Mouse (Mus musculus): ENCODE measurements around the gene Sirt5. TPM values are rescaled to one million over a fixed set of nuclear protein-coding genes. Genes with fewer than 3 reads are reported as not detected.

Gene Sirt5
- 16.7 and 18.7 TPM in 2 replicates for polyA plus RNA-seq (2015; fragmentation: Nextera tagmentation; extraction: Ambion mirVana)

DNA sequence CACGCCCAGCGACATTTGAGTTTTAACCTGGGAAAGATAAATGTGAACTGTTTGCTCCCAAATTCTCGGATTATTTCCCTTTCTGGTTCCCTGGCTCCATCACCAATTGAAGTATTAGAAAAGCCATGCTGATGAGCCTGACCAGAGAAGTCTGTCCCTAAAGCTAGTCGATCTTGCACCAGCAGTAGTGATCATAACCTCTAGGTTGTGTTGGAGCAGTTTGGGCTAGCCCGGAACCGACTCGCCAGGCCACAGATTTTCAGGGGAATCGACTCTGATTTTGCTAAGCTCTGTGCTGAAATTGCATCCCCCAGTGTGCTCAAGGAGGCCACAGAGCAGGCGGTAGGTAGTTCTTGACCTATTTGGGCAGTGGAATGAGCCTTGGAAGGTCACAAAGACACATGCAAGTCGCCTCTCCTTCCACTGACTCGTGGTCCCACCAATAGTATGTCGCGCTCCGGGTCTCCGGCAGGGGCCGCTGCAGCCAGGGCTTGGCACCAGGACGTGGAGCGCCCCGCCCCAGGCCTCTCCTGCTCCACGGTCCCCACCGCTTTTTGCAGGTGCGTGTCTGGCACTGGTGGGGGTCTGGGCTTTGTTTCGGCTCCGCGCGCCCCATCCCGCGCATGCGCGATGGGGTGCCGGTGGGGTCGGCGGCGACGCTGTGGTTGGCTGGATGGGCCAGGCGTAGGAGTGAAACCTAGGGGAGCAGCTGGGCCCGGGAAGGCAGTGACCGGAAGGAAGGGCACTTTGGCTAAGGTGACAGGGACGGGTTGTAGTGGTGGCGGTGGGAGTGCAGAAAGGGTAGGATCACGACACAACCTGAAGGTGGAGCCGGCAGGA lies at the start of gene Sirt5:
Sirt5 (plus strand) TSS at position 512 of the 840 bp plus-strand sequence.
- Histone ChIP-seq H3K9ac (peak within 1 kb of the TSS; percentile 45), H3K27me3 (replicated peaks) (no peaks in the 10 kb centered on the region), H3K4me2 (peak within 1 kb of the TSS; percentile 78), H3K4me3 (replicated peaks) (peak within 1 kb of the TSS; percentile 63), H3K9me3 (no peaks in the 10 kb centered on the region), H3K36me3 (no peaks in the 10 kb centered on the region), H3K4me1 (0 out of 2 replicates have a peak, but pooled peaks cover 3% of the 10 kb centered on the region), H3K27ac (peak within 1 kb of the TSS; percentile 58; the same call in 1 of the 2 replicates)
- ATAC-seq (ENCODE audit: insufficient read depth, low FRiP score, low read depth): peak; percentile 94
- 14% methylated on average over 42 of the region's 42 CpGs for WGBS

DNA sequence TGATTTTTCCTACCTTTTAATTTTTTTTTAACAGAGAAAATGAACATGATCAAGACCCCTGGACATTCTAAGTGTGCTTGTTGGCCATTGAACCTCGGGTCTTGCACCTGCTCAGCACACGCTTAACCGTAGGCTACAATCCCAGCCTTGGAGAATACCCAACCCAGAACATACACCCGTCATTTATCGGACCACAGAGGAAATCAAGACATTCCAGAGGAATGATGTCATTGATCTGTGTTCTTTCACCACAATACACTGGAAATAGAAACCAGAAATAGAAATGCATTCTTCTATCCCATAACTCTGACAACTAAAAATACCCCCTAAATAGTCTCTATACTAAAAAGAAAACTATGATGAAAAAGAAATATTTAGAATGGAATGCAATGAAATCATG lies 47.9 kb upstream of the Sirt5 start:
- no peak overlapping the region for H3K4me3 ChIP-seq (replicated peaks)
- H3K9ac ChIP-seq: no peak overlapping the region
- no peak for ATAC-seq (ENCODE audit: insufficient read depth, low FRiP score, low read depth)
- no peaks in the 10 kb centered on the region for H3K27me3 ChIP-seq (replicated peaks)
- no peak overlapping the region for H3K4me2 ChIP-seq
- H3K27ac ChIP-seq: no peak overlapping the region
- H3K9me3 ChIP-seq: no peaks in the 10 kb centered on the region
- H3K36me3 ChIP-seq: no peaks in the 10 kb centered on the region
- WGBS: 55% methylated on average over 5 of the region's 5 CpGs
- no peaks in the 10 kb centered on the region for H3K4me1 ChIP-seq

DNA sequence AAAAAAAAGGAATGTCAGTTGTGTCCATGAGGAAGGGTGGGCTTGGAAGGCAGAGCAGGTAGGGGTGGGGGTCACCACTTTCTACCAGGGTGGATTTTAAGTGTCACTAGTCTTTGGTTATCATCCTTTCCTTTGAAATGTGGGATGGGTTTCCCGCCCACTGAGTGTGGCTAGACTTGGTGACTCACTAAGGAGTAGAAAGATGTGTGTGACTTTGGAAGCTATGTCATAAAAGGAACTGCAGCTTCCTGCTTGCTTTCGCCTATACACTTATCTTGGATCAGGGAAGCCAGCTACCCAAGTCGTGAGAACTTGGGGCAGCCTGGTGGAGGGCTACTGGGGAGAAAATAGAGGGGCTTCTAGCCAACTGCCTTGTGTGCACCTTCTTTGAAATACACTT lies 45.9 kb upstream of the Sirt5 start:
- 75% methylated on average over 3 of the region's 3 CpGs for WGBS
- no peak overlapping the region for H3K27ac ChIP-seq
- no peak overlapping the region for H3K4me2 ChIP-seq
- no peaks in the 10 kb centered on the region for H3K36me3 ChIP-seq
- no peak overlapping the region for H3K9ac ChIP-seq
- no peak overlapping the region for H3K4me3 ChIP-seq (replicated peaks)
- no peak for ATAC-seq (ENCODE audit: insufficient read depth, low FRiP score, low read depth)
- H3K27me3 ChIP-seq (replicated peaks): no peaks in the 10 kb centered on the region
- no peaks in the 10 kb centered on the region for H3K4me1 ChIP-seq
- H3K9me3 ChIP-seq: no peaks in the 10 kb centered on the region

DNA sequence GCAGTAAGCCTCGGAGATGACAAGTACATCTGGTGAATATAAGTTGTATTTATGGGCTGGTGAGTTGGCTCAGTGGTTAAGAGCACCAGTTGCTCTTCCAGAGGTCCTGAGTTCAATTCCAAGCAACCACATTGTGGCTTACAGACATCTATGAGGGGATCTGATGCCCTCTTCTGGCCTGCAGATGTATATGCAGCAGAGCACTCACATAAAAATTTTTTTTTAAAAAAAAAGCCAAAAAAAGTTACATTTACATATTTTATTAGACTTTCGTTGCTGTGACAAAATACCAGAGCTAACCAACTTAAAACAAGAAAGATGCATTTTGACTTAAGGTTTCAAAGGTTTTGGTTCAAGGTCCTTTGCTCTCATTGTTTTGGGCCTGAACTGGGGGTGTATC lies 43.8 kb upstream of the Sirt5 start:
- WGBS: 62% methylated on average over 2 of the region's 2 CpGs

DNA sequence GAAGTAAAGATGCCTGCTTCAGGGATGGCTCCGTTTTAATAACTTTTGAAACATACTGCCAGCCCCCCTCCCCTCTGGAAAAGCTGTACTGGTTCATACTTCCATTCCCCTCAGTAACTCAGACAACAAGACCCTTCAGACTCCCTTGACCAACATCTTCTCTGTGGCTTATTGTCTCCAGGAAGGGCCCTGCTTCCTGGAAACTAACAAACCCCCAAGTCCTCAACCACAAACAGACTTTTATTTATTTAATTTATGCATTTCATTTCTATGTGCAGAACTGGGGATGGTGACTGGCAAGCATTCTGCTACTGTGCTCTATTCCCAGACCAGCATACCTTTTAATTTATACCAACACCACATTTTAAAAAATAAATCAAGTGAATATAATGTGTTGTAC lies 39.9 kb upstream of the Sirt5 start:
- no peak for ATAC-seq (ENCODE audit: insufficient read depth, low FRiP score, low read depth)
- no peak overlapping the region for H3K9ac ChIP-seq
- H3K27me3 ChIP-seq (replicated peaks): no peaks in the 10 kb centered on the region
- no peak overlapping the region for H3K4me3 ChIP-seq (replicated peaks)
- H3K4me2 ChIP-seq: no peak overlapping the region
- H3K9me3 ChIP-seq: no peaks in the 10 kb centered on the region
- 62% methylated on average over 1 of the region's 1 CpGs for WGBS
- H3K36me3 ChIP-seq: no peaks in the 10 kb centered on the region
- no peaks in the 10 kb centered on the region for H3K4me1 ChIP-seq
- H3K27ac ChIP-seq: no peak overlapping the region

More for the DNA sequence above, 43.8 kb upstream of the Sirt5 start:
- H3K4me1 ChIP-seq: no peaks in the 10 kb centered on the region
- H3K4me2 ChIP-seq: no peak overlapping the region
- H3K9ac ChIP-seq: no peak overlapping the region
- H3K27ac ChIP-seq: no peak overlapping the region
- H3K4me3 ChIP-seq (replicated peaks): no peak overlapping the region
- no peaks in the 10 kb centered on the region for H3K36me3 ChIP-seq
- ATAC-seq (ENCODE audit: insufficient read depth, low FRiP score, low read depth): no peak
- H3K9me3 ChIP-seq: no peaks in the 10 kb centered on the region
- no peaks in the 10 kb centered on the region for H3K27me3 ChIP-seq (replicated peaks)

DNA sequence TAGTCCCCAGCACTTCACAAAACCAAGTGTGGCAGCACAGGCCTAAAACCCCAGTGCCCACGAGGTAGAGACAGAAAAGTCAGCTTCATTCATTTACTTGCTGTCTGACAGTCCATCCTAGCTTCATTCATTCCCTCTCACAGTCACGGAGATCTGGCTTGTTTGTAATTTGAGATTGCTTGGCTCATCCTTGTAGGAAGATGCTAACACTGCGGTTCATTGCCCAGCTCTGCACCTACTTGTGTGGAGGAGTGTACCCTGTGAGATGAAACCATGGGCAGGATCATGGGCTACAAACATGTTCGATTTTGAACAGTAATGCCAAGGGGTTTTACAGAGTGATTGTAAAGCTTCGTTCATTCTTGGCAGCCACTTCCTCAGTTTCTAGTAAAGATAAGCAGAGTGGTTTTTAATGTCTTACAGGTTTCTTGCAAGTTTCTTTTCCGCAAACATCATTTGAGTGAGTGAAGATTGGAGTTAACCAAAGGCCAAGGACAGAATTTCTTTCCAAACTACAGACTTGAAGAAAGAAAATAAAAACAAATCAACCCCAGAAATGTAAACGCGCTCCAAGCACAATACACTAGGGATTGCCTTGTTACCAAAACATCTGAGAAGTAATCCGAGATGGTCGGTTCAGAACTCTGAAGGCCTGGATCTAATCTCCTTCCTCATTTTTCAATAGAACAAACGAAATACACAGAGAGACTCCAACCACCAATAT lies 33.4 kb upstream of the Sirt5 start:
- H3K27ac ChIP-seq: no peak overlapping the region
- H3K27me3 ChIP-seq (replicated peaks): no peaks in the 10 kb centered on the region
- peaks cover 3% of the 10 kb centered on the region; the same call in 1 of the 2 replicates for H3K4me1 ChIP-seq
- no peak overlapping the region for H3K4me2 ChIP-seq
- H3K9me3 ChIP-seq: no peaks in the 10 kb centered on the region
- H3K9ac ChIP-seq: no peak overlapping the region
- no peak overlapping the region for H3K4me3 ChIP-seq (replicated peaks)
- WGBS: 42% methylated on average over 11 of the region's 11 CpGs
- no peaks in the 10 kb centered on the region for H3K36me3 ChIP-seq
- no peak for ATAC-seq (ENCODE audit: insufficient read depth, low FRiP score, low read depth)

DNA sequence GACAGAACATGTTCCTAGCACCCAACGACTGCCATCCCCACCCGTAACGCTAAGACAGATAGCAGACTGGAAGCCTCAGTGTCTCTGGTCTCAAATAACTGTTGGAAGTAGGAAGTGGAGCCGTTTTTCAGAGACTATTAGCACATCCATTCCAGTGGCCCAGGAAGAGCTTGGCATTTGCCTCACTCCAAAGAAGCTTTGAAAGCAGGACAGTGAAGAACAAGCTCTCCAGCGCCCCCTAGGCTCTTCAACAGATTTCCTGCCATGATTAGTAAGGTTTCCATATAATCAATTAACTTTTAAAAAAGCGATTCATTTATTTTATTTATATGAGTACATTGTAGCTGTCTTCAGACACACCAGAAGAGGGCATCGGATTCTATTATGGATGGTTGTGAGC lies 32.7 kb upstream of the Sirt5 start:
- no peak overlapping the region for H3K9ac ChIP-seq
- H3K36me3 ChIP-seq: no peaks in the 10 kb centered on the region
- no peaks in the 10 kb centered on the region for H3K9me3 ChIP-seq
- no peak for ATAC-seq (ENCODE audit: insufficient read depth, low FRiP score, low read depth)
- no peak overlapping the region for H3K4me2 ChIP-seq
- no peak overlapping the region for H3K4me3 ChIP-seq (replicated peaks)
- H3K27me3 ChIP-seq (replicated peaks): no peaks in the 10 kb centered on the region
- WGBS: 41% methylated on average over 7 of the region's 7 CpGs
- peaks cover 3% of the 10 kb centered on the region; the same call in 1 of the 2 replicates for H3K4me1 ChIP-seq
- no peak overlapping the region for H3K27ac ChIP-seq

DNA sequence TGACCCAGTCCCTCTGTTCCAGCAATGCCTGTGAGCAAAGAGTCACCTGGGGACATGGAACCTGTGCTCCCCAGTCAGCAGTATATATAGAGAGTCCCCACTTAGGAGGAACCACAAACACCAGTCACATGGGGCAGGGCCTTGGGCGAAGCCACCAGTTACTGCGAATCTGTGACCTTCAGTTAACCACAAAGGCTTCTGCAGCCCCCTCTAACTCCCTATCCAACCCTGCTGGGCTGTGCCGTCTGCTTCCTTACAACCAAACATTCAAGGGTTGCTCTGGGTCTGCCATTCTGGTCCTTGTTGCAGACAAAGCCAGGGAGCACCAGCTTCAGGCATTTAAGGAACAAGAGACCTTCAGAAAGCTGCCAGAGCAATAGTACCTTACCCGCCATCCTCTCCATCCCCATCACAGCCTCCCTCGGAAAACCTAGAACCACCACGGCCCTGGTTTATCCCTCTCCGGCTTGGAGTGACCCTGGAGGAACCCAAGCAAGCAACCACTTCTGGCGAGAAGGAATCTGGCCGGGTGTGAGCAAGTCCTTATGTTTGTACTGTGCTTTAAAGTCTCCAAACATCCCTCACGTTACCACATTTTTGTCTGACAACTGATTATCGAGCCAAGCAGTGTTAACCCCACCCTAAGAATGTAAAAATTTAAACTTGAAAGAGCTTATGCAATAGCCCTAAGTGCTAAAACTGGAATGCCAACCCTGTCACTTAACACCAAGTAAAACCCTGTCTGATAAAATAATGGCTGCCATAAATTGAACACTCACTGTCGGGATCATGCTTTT lies 28.7 kb upstream of the Sirt5 start:
- Histone ChIP-seq H3K4me1 (peaks cover 3% of the 10 kb centered on the region; the same call in 1 of the 2 replicates), H3K36me3 (no peaks in the 10 kb centered on the region), H3K9ac (no peak overlapping the region), H3K27ac (no peak overlapping the region), H3K4me3 (replicated peaks) (no peak overlapping the region), H3K27me3 (replicated peaks) (no peaks in the 10 kb centered on the region), H3K9me3 (no peaks in the 10 kb centered on the region), H3K4me2 (no peak overlapping the region)
- WGBS: 45% methylated on average over 12 of the region's 12 CpGs
- ATAC-seq (ENCODE audit: insufficient read depth, low FRiP score, low read depth): peak; percentile 35; the same call in 1 of the 2 replicates

DNA sequence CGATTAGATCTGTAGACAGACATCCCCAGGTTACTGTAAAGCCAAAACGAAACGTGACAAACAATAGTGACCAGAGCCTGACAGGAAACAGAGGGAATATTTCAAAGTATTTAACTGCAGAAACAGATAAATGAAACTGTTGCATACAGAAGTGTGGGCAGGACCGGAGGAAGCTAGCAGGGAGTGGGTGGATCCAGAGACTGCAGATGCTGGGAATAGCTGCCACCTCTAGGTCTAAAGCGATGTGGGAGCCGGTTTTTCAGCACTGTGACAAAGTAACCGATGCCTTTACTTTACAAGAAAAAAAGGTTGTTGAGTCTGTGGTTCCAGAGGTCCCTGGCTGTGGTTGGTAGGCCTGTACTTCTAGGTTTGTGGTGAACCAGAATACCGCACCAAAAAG lies 27.3 kb upstream of the Sirt5 start:
- H3K27me3 ChIP-seq (replicated peaks): no peaks in the 10 kb centered on the region
- H3K4me1 ChIP-seq: peaks cover 3% of the 10 kb centered on the region; the same call in 1 of the 2 replicates
- no peak overlapping the region for H3K9ac ChIP-seq
- H3K27ac ChIP-seq: no peak overlapping the region
- no peak overlapping the region for H3K4me2 ChIP-seq
- no peak for ATAC-seq (ENCODE audit: insufficient read depth, low FRiP score, low read depth)
- 85% methylated on average over 8 of the region's 8 CpGs for WGBS
- no peaks in the 10 kb centered on the region for H3K9me3 ChIP-seq
- H3K36me3 ChIP-seq: no peaks in the 10 kb centered on the region
- no peak overlapping the region for H3K4me3 ChIP-seq (replicated peaks)

DNA sequence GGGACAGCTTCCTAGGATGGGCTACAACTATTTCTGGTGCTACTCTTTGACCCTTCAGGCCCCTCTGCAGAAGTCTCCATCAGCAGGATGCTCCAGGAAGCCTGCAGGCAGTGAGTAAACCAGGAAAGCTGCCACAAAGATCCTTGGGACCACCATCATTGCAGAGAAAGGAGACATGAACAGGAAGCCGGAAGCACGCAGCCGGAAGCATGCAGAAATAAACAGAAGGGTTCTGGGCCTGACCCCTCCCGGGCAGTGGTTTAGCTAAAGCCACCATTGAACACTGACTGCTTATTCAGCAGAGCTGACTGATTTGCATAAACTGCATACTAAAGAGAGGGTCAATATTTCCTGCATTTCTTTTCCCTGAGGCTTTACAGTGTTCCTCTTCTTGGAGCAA lies 26.7 kb upstream of the Sirt5 start:
- ATAC-seq (ENCODE audit: insufficient read depth, low FRiP score, low read depth): no peak
- H3K27me3 ChIP-seq (replicated peaks): no peaks in the 10 kb centered on the region
- H3K4me1 ChIP-seq: peaks cover 3% of the 10 kb centered on the region; the same call in 1 of the 2 replicates
- H3K27ac ChIP-seq: no peak overlapping the region
- H3K9ac ChIP-seq: no peak overlapping the region
- no peak overlapping the region for H3K4me2 ChIP-seq
- no peaks in the 10 kb centered on the region for H3K36me3 ChIP-seq
- 33% methylated on average over 4 of the region's 4 CpGs for WGBS
- H3K4me3 ChIP-seq (replicated peaks): no peak overlapping the region
- H3K9me3 ChIP-seq: no peaks in the 10 kb centered on the region

DNA sequence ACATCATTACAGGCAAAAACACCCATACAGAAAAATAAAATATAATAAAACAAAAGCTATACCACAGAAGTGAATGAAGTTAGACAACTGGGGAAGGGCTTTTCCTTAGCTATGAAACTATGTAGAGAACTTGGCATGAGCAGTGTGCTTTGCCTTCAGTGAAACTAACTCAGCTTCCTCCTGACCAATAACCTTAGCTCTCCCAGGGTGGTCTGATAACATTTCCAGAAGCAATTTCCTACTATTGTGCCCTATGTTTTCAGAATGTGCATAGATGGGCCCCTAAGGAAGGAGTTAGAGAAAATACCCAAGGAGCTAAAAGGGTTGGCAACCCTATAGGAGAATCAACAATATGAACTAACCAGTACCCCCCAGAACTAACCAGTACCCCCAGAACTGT lies 18.5 kb upstream of the Sirt5 start:
- Histone ChIP-seq H3K4me1 (no peaks in the 10 kb centered on the region), H3K4me2 (no peak overlapping the region), H3K36me3 (no peaks in the 10 kb centered on the region), H3K9me3 (no peaks in the 10 kb centered on the region), H3K27ac (no peak overlapping the region), H3K9ac (no peak overlapping the region), H3K27me3 (replicated peaks) (no peaks in the 10 kb centered on the region), H3K4me3 (replicated peaks) (no peak overlapping the region)
- ATAC-seq (ENCODE audit: insufficient read depth, low FRiP score, low read depth): no peak

Data from stomach, embryonic 15.5 days (tissue).